Mouse (Mus musculus): ENCODE measurements at regions not wholly inside any gene's neighbourhood (a gene's known extent, or its start where the extent isn't known, plus 50 kb on each side); places are given as distances from the start of the nearest gene placed in this dataset.

- TF ChIP-seq CTCF (IDR thresholded peaks at IDR 0.05; ENCODE audit: borderline replicate concordance, insufficient read depth, low read length) = no peak
- TF ChIP-seq POLR2A (IDR thresholded peaks at IDR 0.05; ENCODE audit: low read depth, low read length) = no peak
Measured at GRCm38 (mm10) chr6:49712980-49713379, 109.5 kb upstream of the Npy start.
